Mouse (Mus musculus) gastrocnemius, postnatal 25 days (tissue): ENCODE data around the gene Tmem245. TPM values are rescaled to one million over a fixed set of nuclear protein-coding genes. Genes with fewer than 3 reads are reported as not detected.

ENCODE experiments used
- DNase-seq: peaks from one replicate; pipeline ENCODE4 v3.0.0; 2022
- long read RNA-seq, 2 experiments: library from polyadenylated mRNA; stranded (forward); transcript quantifications; one replicate each; pipeline ENCODE4 v2.0.0; 2021
- total RNA-seq, 2 experiments: library from RNA; stranded (reverse); gene quantifications; 1 replicate in 1 of 2; 2 replicates in 1 of 2; pipeline ENCODE4 v1.2.3; 2021

Gene Tmem245
- total RNA-seq = 10 to 100 TPM; 17.1 to 19.2 TPM
- long read RNA-seq, experiment 1, full-length matches to known transcripts = 1 of 6 reads
- long read RNA-seq, experiment 1, partial matches to known transcripts = 0 of 6 reads
- long read RNA-seq, experiment 1, other reads (novel, unspliced or antisense) = 5 of 6 reads
- long read RNA-seq, experiment 2, full-length matches to known transcripts = 3 of 5 reads
- long read RNA-seq, experiment 2, partial matches to known transcripts = 1 of 5 reads
- long read RNA-seq, experiment 2, other reads (novel, unspliced or antisense) = 1 of 5 reads

GRCm38 (mm10) chr4:56946641-56947640, at the start of gene Tmem245:
Gene Tmem245 (minus strand): TSS chr4:56947437.
- DNase-seq = peak; percentile 94

- DNase-seq = no peak
Observed at GRCm38 (mm10) chr4:56993331-56993730, 46.1 kb upstream of the Tmem245 start.

DNA sequence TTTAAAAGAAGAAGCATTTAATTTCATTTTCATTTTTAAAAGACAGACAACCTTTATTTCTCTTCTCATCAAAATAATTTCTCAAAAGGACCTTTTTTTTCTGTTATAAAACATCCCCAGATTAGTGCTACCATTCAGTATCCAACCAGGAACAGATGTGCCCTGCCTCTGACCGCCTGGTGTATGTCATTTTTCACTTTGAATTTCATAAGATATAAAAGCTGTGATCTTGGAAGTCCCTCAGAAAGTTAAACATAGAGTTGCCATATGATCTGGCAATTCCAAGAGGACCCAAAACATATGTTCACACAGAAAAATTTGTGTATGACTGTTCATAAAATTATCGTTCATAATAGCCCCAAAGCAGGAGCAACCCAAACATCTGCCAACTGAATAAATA, 44.7 kb upstream of the Tmem245 start:
- DNase-seq = no peak

DNA sequence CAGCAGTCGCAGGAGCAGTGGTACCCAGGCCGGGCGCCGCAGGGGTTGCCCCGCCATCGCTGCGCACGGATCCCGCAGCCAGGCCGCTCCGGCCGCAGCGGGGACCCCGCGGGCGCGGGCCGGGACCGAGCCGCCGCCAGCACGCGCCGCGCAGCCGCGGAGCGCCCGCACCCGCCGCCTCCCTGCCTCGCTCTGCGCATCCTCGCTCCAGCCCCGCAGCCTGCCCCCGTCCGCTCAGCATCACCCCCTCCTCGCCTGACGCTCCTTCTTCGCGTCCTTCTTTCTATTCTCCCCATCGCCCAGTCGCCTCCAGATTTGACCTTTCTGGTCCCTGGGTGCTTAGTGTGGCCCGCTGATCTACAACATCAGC, 43.0 kb upstream of the Tmem245 start, which contains the start of gene Frrs1l:
Gene Frrs1l (minus strand): TSS at position 177 of the 370 bp plus-strand sequence.
- DNase-seq = no peak

DNA sequence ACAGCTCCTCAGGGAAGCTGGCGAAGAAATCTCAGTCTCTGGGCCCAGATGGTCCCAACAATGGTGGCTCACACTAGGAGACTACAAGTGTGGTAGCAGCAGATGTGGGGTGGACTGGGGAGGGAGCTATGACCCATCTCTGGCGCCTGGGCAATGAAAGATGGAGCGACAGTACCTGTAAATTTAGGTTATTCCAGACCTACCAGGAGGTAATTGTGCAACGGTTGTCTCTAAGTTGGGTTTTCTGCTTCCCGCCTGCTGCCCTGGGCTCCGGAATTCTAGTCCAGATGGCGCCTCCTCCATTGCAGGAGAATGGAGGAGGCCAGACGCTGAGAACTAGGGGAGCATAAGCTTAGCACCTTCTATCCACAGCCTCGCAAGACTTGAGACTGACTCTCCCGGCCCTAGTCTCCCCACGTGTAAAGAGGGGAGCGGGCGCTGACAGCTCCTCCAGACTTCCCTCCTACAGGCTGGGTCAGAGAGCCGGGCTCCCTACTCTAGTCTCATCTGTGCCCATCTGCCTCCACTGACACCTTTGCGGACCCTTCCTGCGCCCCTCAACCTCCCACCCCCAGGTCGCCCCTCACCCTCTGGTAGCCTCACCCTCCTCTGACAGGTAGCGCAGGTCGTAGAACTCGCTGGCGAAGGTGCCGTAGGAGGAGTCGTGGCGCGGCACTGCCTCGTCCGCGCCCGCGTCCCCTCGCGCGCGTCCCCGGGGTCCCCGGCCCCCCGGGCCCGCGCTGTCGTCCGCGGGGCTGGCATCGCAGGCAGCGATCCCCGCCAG, 42.4 kb upstream of the Tmem245 start:
- no peak for DNase-seq

DNA sequence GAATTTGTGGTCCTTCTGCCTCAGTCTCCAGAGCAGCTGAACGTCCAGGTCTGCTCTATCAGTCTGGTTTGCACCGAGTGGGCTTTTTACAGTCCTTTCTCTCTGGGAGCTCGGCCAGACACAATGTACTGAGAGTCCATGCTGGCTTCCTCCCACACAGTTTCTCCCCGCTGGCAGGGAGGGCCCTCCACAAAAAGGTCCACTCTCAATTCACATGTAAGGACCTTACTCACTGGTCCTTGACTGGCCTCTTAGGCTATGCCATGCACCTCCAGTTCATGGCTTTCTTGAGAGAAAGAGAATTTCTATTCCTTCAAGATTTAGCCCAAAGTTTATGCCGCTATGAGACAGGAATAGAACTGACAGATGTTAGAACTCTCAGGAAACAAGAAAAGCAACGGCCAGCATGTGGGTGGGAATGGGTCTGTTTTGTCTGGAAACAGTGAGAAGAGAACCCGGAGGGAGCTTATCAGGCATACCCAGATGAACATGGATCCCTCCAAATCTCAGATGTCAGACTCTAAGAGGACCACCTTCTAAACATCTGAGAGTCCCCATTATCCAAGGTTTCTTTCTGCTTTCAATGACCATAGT, 18.4 kb upstream of the Tmem245 start:
- no peak for DNase-seq

GRCm38 (mm10) chr4:56963687-56964086, 16.4 kb upstream of the Tmem245 start:
- no peak for DNase-seq

- no peak for DNase-seq
Observed at GRCm38 (mm10) chr4:56961320-56961925, 14.2 kb upstream of the Tmem245 start.

DNA sequence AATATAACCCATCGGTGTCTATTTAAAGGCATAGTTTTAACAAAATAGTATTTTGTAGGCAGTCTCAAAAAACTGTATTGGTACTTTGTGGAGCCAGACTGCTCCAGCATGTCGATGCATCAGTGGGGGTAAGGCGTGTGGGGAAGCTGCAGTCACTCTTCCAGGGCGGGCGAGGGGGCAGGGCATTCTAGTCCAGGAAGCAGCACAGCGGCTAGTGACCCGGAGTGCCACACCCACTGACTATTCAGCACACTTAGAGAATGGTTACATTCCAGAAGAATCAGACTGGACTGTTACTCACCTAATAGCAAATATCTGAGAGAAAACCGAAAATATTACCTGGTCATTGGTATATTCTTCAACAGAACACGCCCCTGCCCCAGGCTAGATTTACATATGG, 10.3 kb upstream of the Tmem245 start:
- no peak for DNase-seq

- no peak for DNase-seq
Observed at GRCm38 (mm10) chr4:56953235-56953634, 6.0 kb upstream of the Tmem245 start.

- no peak for DNase-seq
Observed at GRCm38 (mm10) chr4:56951701-56952100, 4.5 kb upstream of the Tmem245 start.

- no peak for DNase-seq
Observed at GRCm38 (mm10) chr4:56949494-56949893, 2.3 kb upstream of the Tmem245 start.

DNA sequence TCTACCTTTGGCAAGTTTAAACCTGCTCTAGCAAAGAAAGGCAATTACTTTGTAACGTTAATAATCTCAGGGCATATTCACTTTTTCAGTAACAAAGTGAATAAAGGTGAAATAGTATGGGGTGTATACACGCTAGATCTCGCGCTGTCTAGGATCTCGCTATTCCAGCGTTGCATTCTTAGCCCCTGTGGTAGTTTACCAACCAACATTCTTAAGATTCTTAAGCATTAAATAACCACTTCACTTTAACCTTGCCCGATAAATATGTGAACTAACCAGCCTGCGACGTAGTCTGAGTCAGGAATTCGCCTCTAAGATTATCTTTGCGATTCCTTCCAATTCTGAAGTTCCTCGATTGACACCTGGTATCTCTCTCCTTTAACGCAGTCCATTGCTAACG, 1.1 kb downstream of the Tmem245 start:
- no peak for DNase-seq

- DNase-seq = peak; percentile 51
Observed at GRCm38 (mm10) chr4:56944286-56944685, 3.0 kb downstream of the Tmem245 start.

DNA sequence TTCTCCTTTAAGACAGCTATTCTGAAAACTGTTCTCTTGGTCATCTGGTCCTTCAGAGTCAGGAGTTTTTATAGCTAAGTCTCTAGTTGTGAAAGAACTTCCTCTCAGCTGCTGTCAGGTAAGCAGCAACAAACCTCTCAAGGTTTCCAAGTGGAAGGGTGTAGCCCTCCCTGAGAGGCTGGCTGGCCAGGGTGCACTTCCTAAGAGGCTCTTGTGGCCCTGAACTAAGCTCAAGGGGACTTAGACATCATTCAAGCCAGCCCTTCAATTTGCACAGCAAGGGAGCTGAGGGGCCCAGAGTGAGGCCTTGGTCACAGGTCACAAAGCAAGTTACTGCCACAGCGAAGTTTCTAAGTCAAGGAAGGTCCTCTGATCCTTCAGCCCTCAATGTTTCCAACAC, 4.0 kb downstream of the Tmem245 start:
- DNase-seq = no peak

GRCm38 (mm10) chr4:56942567-56942966, 4.7 kb downstream of the Tmem245 start:
- no peak for DNase-seq

- no peak for DNase-seq
Observed at GRCm38 (mm10) chr4:56941481-56941880, 5.8 kb downstream of the Tmem245 start.

GRCm38 (mm10) chr4:56937136-56937535, 10.1 kb downstream of the Tmem245 start:
- DNase-seq = peak; percentile 21

GRCm38 (mm10) chr4:56935327-56935726, 11.9 kb downstream of the Tmem245 start:
- DNase-seq = no peak

DNA sequence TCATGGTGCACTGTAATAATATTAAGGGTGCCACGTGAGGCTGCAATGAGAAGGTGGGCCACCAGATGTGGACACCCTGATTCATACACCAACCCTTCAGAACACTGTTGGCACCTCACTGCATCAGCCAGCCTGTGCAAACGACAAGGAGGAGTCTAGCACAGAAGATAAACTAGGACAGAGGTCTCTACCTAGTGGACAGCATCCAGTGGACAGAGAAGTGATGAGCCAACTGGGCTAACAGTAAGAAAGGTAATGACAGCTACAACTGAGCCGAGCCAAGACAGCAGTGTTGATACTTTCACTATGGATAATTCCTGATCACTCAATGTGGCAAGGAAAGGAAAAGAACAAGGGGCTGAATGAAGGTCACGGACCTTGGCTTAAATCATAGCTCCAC, 14.1 kb downstream of the Tmem245 start:
- DNase-seq = no peak

GRCm38 (mm10) chr4:56932096-56932495, 15.1 kb downstream of the Tmem245 start:
- DNase-seq = no peak

DNA sequence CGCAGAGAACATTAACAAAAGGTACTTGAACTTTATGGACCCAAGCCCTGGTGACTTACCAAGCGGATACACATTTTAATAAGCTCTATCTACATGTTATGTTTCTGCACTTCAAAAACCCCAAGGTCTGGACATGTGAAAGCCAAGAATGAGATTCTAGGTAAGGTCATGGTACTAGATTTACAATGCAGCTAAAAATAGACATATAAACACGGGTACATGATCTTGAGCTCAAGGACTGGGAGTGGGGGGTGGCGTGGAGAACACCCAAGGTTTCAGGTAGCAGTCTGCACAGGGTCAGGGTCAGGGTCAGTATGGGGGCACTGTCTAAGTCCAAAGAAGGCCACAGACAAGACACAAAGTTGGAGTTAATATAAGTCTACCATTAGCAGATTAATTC, 16.9 kb downstream of the Tmem245 start:
- DNase-seq = no peak
